Mouse (Mus musculus): ENCODE data around the gene Slc8a1.

Slc8a1 gene

GRCm38 (mm10) chr17:81669062-81669815, 68.9 kb downstream of the Slc8a1 start:
- DNase-seq, result no peak

GRCm38 (mm10) chr17:81668466-81668865, 69.7 kb downstream of the Slc8a1 start:
- no peak for DNase-seq

- DNase-seq, result no peak
These were observed 70.2 kb downstream of the Slc8a1 start for GRCm38 (mm10) chr17:81667935-81668334.

GRCm38 (mm10) chr17:81666551-81666950, 71.6 kb downstream of the Slc8a1 start:
- no peak for DNase-seq

GRCm38 (mm10) chr17:81664916-81665315, 73.3 kb downstream of the Slc8a1 start:
- DNase-seq, result no peak

GRCm38 (mm10) chr17:81657828-81658227, 80.3 kb downstream of the Slc8a1 start:
- no peak for DNase-seq

- no peak for DNase-seq
These were observed 83.6 kb downstream of the Slc8a1 start for GRCm38 (mm10) chr17:81654548-81654947.

- no peak for DNase-seq
These were observed 85.2 kb downstream of the Slc8a1 start for GRCm38 (mm10) chr17:81652958-81653357.

- DNase-seq, result no peak
These were observed 101.4 kb downstream of the Slc8a1 start for GRCm38 (mm10) chr17:81636822-81637221.

GRCm38 (mm10) chr17:81630471-81630870, 107.7 kb downstream of the Slc8a1 start:
- no peak for DNase-seq

GRCm38 (mm10) chr17:81621188-81621644, 117.0 kb downstream of the Slc8a1 start:
- DNase-seq, result no peak

- DNase-seq, result no peak
These were observed 119.7 kb downstream of the Slc8a1 start for GRCm38 (mm10) chr17:81618461-81618860.

- no peak for DNase-seq
These were observed 121.9 kb downstream of the Slc8a1 start for GRCm38 (mm10) chr17:81616326-81616725.

GRCm38 (mm10) chr17:81615391-81615790, 122.8 kb downstream of the Slc8a1 start:
- no peak for DNase-seq

- DNase-seq, result no peak
These were observed 130.7 kb downstream of the Slc8a1 start for GRCm38 (mm10) chr17:81607515-81607914.

- no peak for DNase-seq
These were observed 132.1 kb downstream of the Slc8a1 start for GRCm38 (mm10) chr17:81606084-81606483.

GRCm38 (mm10) chr17:81605219-81605660, 132.9 kb downstream of the Slc8a1 start:
- no peak for DNase-seq

GRCm38 (mm10) chr17:81599072-81599471, 139.1 kb downstream of the Slc8a1 start:
- DNase-seq, result no peak

GRCm38 (mm10) chr17:81589791-81590190, 148.4 kb downstream of the Slc8a1 start:
- no peak for DNase-seq

- no peak for DNase-seq
These were observed 151.4 kb downstream of the Slc8a1 start for GRCm38 (mm10) chr17:81586759-81587158.

- DNase-seq, result no peak
These were observed 158.3 kb downstream of the Slc8a1 start for GRCm38 (mm10) chr17:81579728-81580425.

- DNase-seq, result no peak
These were observed 161.3 kb downstream of the Slc8a1 start for GRCm38 (mm10) chr17:81576893-81577292.

GRCm38 (mm10) chr17:81565634-81566372, 172.4 kb downstream of the Slc8a1 start:
- no peak for DNase-seq
